Mouse (Mus musculus) liver, embryonic 12.5 days (tissue): ENCODE data around the gene Tead1. TPM values are rescaled to one million over a fixed set of nuclear protein-coding genes. Genes with fewer than 3 reads are reported as not detected.

Source experiments
- ATAC-seq: fragments of 200-750 bp; cut with Nextera tagmentation; 2 replicates; pipeline ENCODE4 v1.8.0; 2017; ENCODE audit warnings: moderate number of reproducible peaks, mild to moderate bottlenecking, moderate library complexity
- H3K27ac ChIP-seq: fragments of 300-500 bp; sonication (generic); 2 replicates; pipeline ENCODE4 v1.5.1; 2016; ENCODE audit warnings: mild to moderate bottlenecking
- H3K27me3 ChIP-seq: fragments of 300-500 bp; sonication (generic); replicated peaks from 2 replicates; pipeline ENCODE4 v1.6.1; 2016; ENCODE audit warnings: mild to moderate bottlenecking, moderate library complexity
- H3K36me3 ChIP-seq: fragments of 300-500 bp; sonication (generic); 2 replicates; pipeline ENCODE4 v1.6.1; 2016; ENCODE audit warnings: mild to moderate bottlenecking, moderate library complexity
- H3K4me1 ChIP-seq: fragments of 300-500 bp; sonication (generic); 2 replicates; pipeline ENCODE4 v1.6.1; 2016
- H3K4me2 ChIP-seq: fragments of 300-500 bp; sonication (generic); 2 replicates; pipeline ENCODE4 v1.6.1; 2016; ENCODE audit warnings: mild to moderate bottlenecking, moderate library complexity
- H3K4me3 ChIP-seq: fragments of 300-500 bp; sonication (generic); 2 replicates; pipeline ENCODE4 v1.5.1; 2016; ENCODE audit warnings: mild to moderate bottlenecking, moderate library complexity
- H3K9ac ChIP-seq: fragments of 300-500 bp; sonication (generic); 2 replicates; pipeline ENCODE4 v1.6.1; 2016; ENCODE audit warnings: mild to moderate bottlenecking, moderate library complexity
- H3K9me3 ChIP-seq: fragments of 300-500 bp; sonication (generic); replicated peaks from 2 replicates; pipeline ENCODE4 v1.6.1; 2016; ENCODE audit warnings: mild to moderate bottlenecking, moderate library complexity
- WGBS: fragments of 180-500 bp; shearing (Covaris S2); methylation state at CpG from one replicate; pipeline ENCODE4 v1.1.7; 2016; ENCODE audit not compliant: insufficient replicate concordance; 5-methylcytosine and 5-hydroxymethylcytosine counted together
- polyA plus RNA-seq: library from polyadenylated mRNA; unstranded; fragments of >200 nt; fragmentation: Nextera tagmentation; extraction: Ambion mirVana; gene quantifications from 2 replicates; pipeline ENCODE4 v1.2.1, GENCODE M21; 2016

The Tead1 gene
- 4.7 and 5.2 TPM in 2 replicates for polyA plus RNA-seq

- Histone ChIP-seq H3K4me2 (peak within 1 kb of the TSS; percentile 71), H3K27me3 (peaks cover 84% of the 10 kb centered on the region), H3K9me3 (0 out of 2 replicates have a peak, but pooled peaks cover 2% of the 10 kb centered on the region), H3K4me3 (peak within 1 kb of the TSS; percentile 62), H3K36me3 (no peaks in the 10 kb centered on the region), H3K4me1 (peaks cover 8% of the 10 kb centered on the region), H3K27ac (peak within 1 kb of the TSS; percentile 73), H3K9ac (peak within 1 kb of the TSS; percentile 59)
- peak; percentile 68 for ATAC-seq
- WGBS: 1% methylated on average over 54 of the region's 57 CpGs
Observed at GRCm38 (mm10) chr7:112679171-112679512, at the start of gene Tead1. Tead1 (plus strand) TSS chr7:112679318.

GRCm38 (mm10) chr7:112634505-112635213 lies 44.5 kb upstream of the Tead1 start:
- Histone ChIP-seq H3K27me3 (no peaks in the 10 kb centered on the region), H3K27ac (no peak overlapping the region), H3K9me3 (0 out of 2 replicates have a peak, but pooled peaks cover 3% of the 10 kb centered on the region), H3K4me1 (no peaks in the 10 kb centered on the region), H3K4me3 (no peak overlapping the region), H3K4me2 (no peak overlapping the region), H3K9ac (no peak overlapping the region), H3K36me3 (no peaks in the 10 kb centered on the region)
- no peak for ATAC-seq
- 70% methylated on average over 10 of the region's 10 CpGs for WGBS

- H3K36me3 ChIP-seq: no peaks in the 10 kb centered on the region
- H3K4me2 ChIP-seq: no peak overlapping the region
- H3K9ac ChIP-seq: no peak overlapping the region
- H3K4me3 ChIP-seq: no peak overlapping the region
- WGBS: 78% methylated on average over 2 of the region's 2 CpGs
- no peaks in the 10 kb centered on the region for H3K27me3 ChIP-seq
- 0 out of 2 replicates have a peak, but pooled peaks cover 3% of the 10 kb centered on the region for H3K9me3 ChIP-seq
- ATAC-seq: no peak
- no peak overlapping the region for H3K27ac ChIP-seq
- H3K4me1 ChIP-seq: no peaks in the 10 kb centered on the region
Observed at GRCm38 (mm10) chr7:112635936-112636335, 43.2 kb upstream of the Tead1 start.

- ATAC-seq: no peak
- Histone ChIP-seq H3K27ac (no peak overlapping the region), H3K27me3 (no peaks in the 10 kb centered on the region), H3K9ac (no peak overlapping the region), H3K4me2 (no peak overlapping the region), H3K4me1 (0 out of 2 replicates have a peak, but pooled peaks cover 9% of the 10 kb centered on the region), H3K36me3 (no peaks in the 10 kb centered on the region), H3K4me3 (no peak overlapping the region), H3K9me3 (no peaks in the 10 kb centered on the region)
- 45% methylated on average over 6 of the region's 6 CpGs for WGBS
Observed at GRCm38 (mm10) chr7:112643866-112644543, 35.1 kb upstream of the Tead1 start.

GRCm38 (mm10) chr7:112644701-112645100 lies 34.4 kb upstream of the Tead1 start:
- Histone ChIP-seq H3K27me3 (no peaks in the 10 kb centered on the region), H3K4me3 (no peak overlapping the region), H3K4me2 (no peak overlapping the region), H3K4me1 (0 out of 2 replicates have a peak, but pooled peaks cover 9% of the 10 kb centered on the region), H3K9me3 (no peaks in the 10 kb centered on the region), H3K27ac (no peak overlapping the region), H3K9ac (no peak overlapping the region), H3K36me3 (no peaks in the 10 kb centered on the region)
- WGBS: 62% methylated on average over 6 of the region's 6 CpGs
- no peak for ATAC-seq

- H3K9ac ChIP-seq: no peak overlapping the region
- WGBS: 61% methylated on average over 2 of the region's 2 CpGs
- H3K36me3 ChIP-seq: no peaks in the 10 kb centered on the region
- H3K27ac ChIP-seq: no peak overlapping the region
- no peak for ATAC-seq
- no peaks in the 10 kb centered on the region for H3K9me3 ChIP-seq
- no peak overlapping the region for H3K4me3 ChIP-seq
- 0 out of 2 replicates have a peak, but pooled peaks cover 9% of the 10 kb centered on the region for H3K4me1 ChIP-seq
- no peaks in the 10 kb centered on the region for H3K27me3 ChIP-seq
- H3K4me2 ChIP-seq: no peak overlapping the region
Observed at GRCm38 (mm10) chr7:112645724-112646123, 33.4 kb upstream of the Tead1 start.

GRCm38 (mm10) chr7:112647417-112647816 lies 31.7 kb upstream of the Tead1 start:
- Histone ChIP-seq H3K4me1 (0 out of 2 replicates have a peak, but pooled peaks cover 9% of the 10 kb centered on the region), H3K36me3 (no peaks in the 10 kb centered on the region), H3K27ac (no peak overlapping the region), H3K4me3 (no peak overlapping the region), H3K4me2 (no peak overlapping the region), H3K27me3 (no peaks in the 10 kb centered on the region), H3K9ac (no peak overlapping the region), H3K9me3 (no peaks in the 10 kb centered on the region)
- ATAC-seq: no peak
- 82% methylated on average over 4 of the region's 4 CpGs for WGBS

- no peak for ATAC-seq
- 27% methylated on average over 9 of the region's 9 CpGs for WGBS
Observed at GRCm38 (mm10) chr7:112656141-112656662, 22.9 kb upstream of the Tead1 start.

GRCm38 (mm10) chr7:112658939-112659338 lies 20.2 kb upstream of the Tead1 start:
- no peaks in the 10 kb centered on the region for H3K4me1 ChIP-seq
- WGBS: 47% methylated on average over 3 of the region's 3 CpGs
- no peaks in the 10 kb centered on the region for H3K9me3 ChIP-seq
- no peak overlapping the region for H3K27ac ChIP-seq
- no peak overlapping the region for H3K4me2 ChIP-seq
- ATAC-seq: no peak
- H3K9ac ChIP-seq: no peak overlapping the region
- H3K27me3 ChIP-seq: no peaks in the 10 kb centered on the region
- no peak overlapping the region for H3K4me3 ChIP-seq
- no peaks in the 10 kb centered on the region for H3K36me3 ChIP-seq

More at GRCm38 (mm10) chr7:112656141-112656662, 22.9 kb upstream of the Tead1 start:
- Histone ChIP-seq H3K9me3 (no peaks in the 10 kb centered on the region), H3K9ac (no peak overlapping the region), H3K36me3 (no peaks in the 10 kb centered on the region), H3K4me2 (no peak overlapping the region), H3K4me3 (no peak overlapping the region), H3K27ac (0 out of 2 replicates have a peak overlapping the region, but pooled peaks have one; percentile 32), H3K27me3 (no peaks in the 10 kb centered on the region), H3K4me1 (no peaks in the 10 kb centered on the region)

GRCm38 (mm10) chr7:112659816-112660215 lies 19.3 kb upstream of the Tead1 start:
- Histone ChIP-seq H3K36me3 (no peaks in the 10 kb centered on the region), H3K27ac (no peak overlapping the region), H3K9ac (no peak overlapping the region), H3K4me3 (no peak overlapping the region), H3K4me2 (no peak overlapping the region), H3K27me3 (no peaks in the 10 kb centered on the region), H3K4me1 (no peaks in the 10 kb centered on the region), H3K9me3 (peaks cover 1% of the 10 kb centered on the region; the same call in 1 of the 2 replicates)
- 42% methylated on average over 5 of the region's 5 CpGs for WGBS
- no peak for ATAC-seq

- Histone ChIP-seq H3K4me2 (no peak overlapping the region), H3K4me1 (no peaks in the 10 kb centered on the region), H3K36me3 (no peaks in the 10 kb centered on the region), H3K4me3 (no peak overlapping the region), H3K9ac (no peak overlapping the region), H3K27me3 (no peaks in the 10 kb centered on the region), H3K9me3 (peaks cover 3% of the 10 kb centered on the region; the same call in 1 of the 2 replicates), H3K27ac (no peak overlapping the region)
- WGBS: 22% methylated on average over 1 of the region's 1 CpGs
- no peak for ATAC-seq
Observed at GRCm38 (mm10) chr7:112660325-112660724, 18.8 kb upstream of the Tead1 start.
